Mouse (Mus musculus): Measurements from ENCODE around the gene Acadm. TPM values are rescaled to one million over a fixed set of nuclear protein-coding genes. Genes with fewer than 3 reads are reported as not detected.
A peak's percentile ranks its signal among the peaks of the same experiment; 100 is the strongest.

Gene Acadm
- polyA plus RNA-seq, 1 experiment from 2014 or later: 40.6 TPM

DNA sequence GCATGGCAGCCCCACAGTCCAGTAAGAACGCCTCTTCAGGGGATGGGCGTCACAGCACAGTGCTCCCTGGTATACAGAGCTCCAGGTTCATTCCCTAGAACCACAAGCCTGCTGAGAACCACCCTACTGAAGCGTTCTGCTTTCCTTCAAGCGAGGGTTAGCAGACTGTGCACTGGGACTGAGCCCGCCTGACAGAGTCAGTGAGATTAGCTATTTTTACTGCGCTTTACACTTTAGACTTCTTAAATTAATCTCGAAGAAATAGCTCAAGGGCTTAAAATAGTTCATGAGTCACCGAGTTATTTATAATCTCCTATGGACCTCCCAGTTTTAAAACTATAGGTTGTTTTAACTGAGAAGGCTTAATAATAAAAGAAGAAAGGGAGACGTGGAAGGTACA lies 8.6 kb downstream of the Acadm start:
- H3K4me2 ChIP-seq (ENCODE audit: low read depth, low read length, severe bottlenecking): no peak overlapping the region
- H3K9ac ChIP-seq (ENCODE audit: low read length): no peak overlapping the region
- no peaks in the 10 kb centered on the region for H3K9me3 ChIP-seq (ENCODE audit: control insufficient read depth, low read length)
- 94% methylated on average over 9 of the region's 9 CpGs for WGBS
- ATAC-seq (replicated peaks; ENCODE audit: low FRiP score) (no peak), DNase-seq (ENCODE audit: low spot score) (no peak)
- H3K4me1 ChIP-seq (replicated peaks; ENCODE audit: control insufficient read depth, insufficient read depth, low read length): no peaks in the 10 kb centered on the region
- no peaks in the 10 kb centered on the region; the same call in 1 of the 2 replicates for H3K36me3 ChIP-seq (ENCODE audit: control insufficient read depth, insufficient read depth, low read length)
- no peaks in the 10 kb centered on the region for H3K27me3 ChIP-seq (ENCODE audit: control insufficient read depth, insufficient read depth, low read length)
- H3K4me3 ChIP-seq (ENCODE audit: low read depth, low read length): no peak overlapping the region
- H3K27ac ChIP-seq (ENCODE audit: low read depth, low read length): no peak overlapping the region

DNA sequence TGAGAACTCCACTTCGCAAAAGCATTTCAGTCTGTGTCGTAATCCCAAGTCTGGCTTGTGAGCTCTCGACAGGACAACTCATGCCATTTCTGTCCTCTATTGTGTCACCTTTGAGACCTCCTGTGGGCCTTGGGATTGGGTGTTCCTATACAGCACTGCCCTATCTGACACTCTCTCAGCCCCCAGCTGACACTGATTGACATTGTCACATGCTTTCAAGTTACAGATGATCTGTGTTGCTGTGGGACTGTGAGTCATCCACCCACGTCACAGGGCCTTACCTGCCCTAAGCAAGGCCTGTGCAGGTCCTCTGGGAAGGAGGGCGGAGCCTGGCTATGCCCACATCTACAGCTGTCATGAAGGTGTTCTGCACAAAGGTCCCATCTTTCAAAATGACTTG lies 12.0 kb downstream of the Acadm start:
- 90% methylated on average over 5 of the region's 5 CpGs for WGBS
- Histone ChIP-seq H3K27ac (ENCODE audit: low read depth, low read length) (no peak overlapping the region), H3K9ac (ENCODE audit: low read length) (no peak overlapping the region), H3K9me3 (ENCODE audit: control insufficient read depth, low read length) (no peaks in the 10 kb centered on the region), H3K27me3 (ENCODE audit: control insufficient read depth, insufficient read depth, low read length) (no peaks in the 10 kb centered on the region), H3K36me3 (ENCODE audit: control insufficient read depth, insufficient read depth, low read length) (peaks cover 2% of the 10 kb centered on the region; the same call in 1 of the 2 replicates), H3K4me1 (replicated peaks; ENCODE audit: control insufficient read depth, insufficient read depth, low read length) (no peaks in the 10 kb centered on the region), H3K4me2 (ENCODE audit: low read depth, low read length, severe bottlenecking) (no peak overlapping the region), H3K4me3 (ENCODE audit: low read depth, low read length) (no peak overlapping the region)
- no peak for ATAC-seq (replicated peaks; ENCODE audit: low FRiP score)
- DNase-seq (ENCODE audit: low spot score): no peak

GRCm38 (mm10) chr3:153929526-153929925 lies 14.9 kb downstream of the Acadm start:
- no peak for ATAC-seq (replicated peaks; ENCODE audit: low FRiP score)
- 95% methylated on average over 11 of the region's 11 CpGs for WGBS
- Histone ChIP-seq H3K27me3 (ENCODE audit: control insufficient read depth, insufficient read depth, low read length) (no peaks in the 10 kb centered on the region), H3K4me3 (ENCODE audit: low read depth, low read length) (no peak overlapping the region), H3K4me2 (ENCODE audit: low read depth, low read length, severe bottlenecking) (no peak overlapping the region), H3K4me1 (replicated peaks; ENCODE audit: control insufficient read depth, insufficient read depth, low read length) (no peaks in the 10 kb centered on the region), H3K9me3 (ENCODE audit: control insufficient read depth, low read length) (no peaks in the 10 kb centered on the region), H3K36me3 (ENCODE audit: control insufficient read depth, insufficient read depth, low read length) (peaks cover 2% of the 10 kb centered on the region; the same call in 1 of the 2 replicates), H3K9ac (ENCODE audit: low read length) (no peak overlapping the region), H3K27ac (ENCODE audit: low read depth, low read length) (no peak overlapping the region)
- no peak for DNase-seq (ENCODE audit: low spot score)

DNA sequence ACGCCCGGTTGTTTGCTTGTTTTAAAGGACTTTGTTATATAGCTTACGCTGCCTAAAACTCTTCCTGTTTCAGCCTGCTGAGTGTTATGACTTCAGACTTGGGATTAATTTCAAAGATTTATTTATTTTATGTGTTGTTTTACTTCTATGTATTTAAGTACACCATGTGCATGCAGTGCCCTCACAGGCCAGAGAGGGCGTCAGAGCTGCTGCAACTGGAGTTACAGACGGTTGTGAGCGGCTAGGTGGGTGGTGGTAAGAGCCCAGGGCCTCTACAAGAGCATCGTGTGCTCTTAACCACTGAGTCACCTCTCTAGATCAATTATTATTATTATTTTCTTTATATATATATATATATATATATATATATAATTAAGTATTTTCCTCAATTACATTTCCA lies 18.1 kb downstream of the Acadm start:
- peaks cover 2% of the 10 kb centered on the region; the same call in 1 of the 2 replicates for H3K36me3 ChIP-seq (ENCODE audit: control insufficient read depth, insufficient read depth, low read length)
- H3K4me2 ChIP-seq (ENCODE audit: low read depth, low read length, severe bottlenecking): no peak overlapping the region
- 90% methylated on average over 7 of the region's 7 CpGs for WGBS
- DNase-seq (ENCODE audit: low spot score) (no peak), ATAC-seq (replicated peaks; ENCODE audit: low FRiP score) (no peak)
- no peak overlapping the region for H3K4me3 ChIP-seq (ENCODE audit: low read depth, low read length)
- no peak overlapping the region for H3K9ac ChIP-seq (ENCODE audit: low read length)
- H3K27me3 ChIP-seq (ENCODE audit: control insufficient read depth, insufficient read depth, low read length): no peaks in the 10 kb centered on the region
- no peaks in the 10 kb centered on the region for H3K4me1 ChIP-seq (replicated peaks; ENCODE audit: control insufficient read depth, insufficient read depth, low read length)
- no peak overlapping the region for H3K27ac ChIP-seq (ENCODE audit: low read depth, low read length)
- no peaks in the 10 kb centered on the region for H3K9me3 ChIP-seq (ENCODE audit: control insufficient read depth, low read length)

- no peaks in the 10 kb centered on the region; the same call in 1 of the 2 replicates for H3K36me3 ChIP-seq (ENCODE audit: control insufficient read depth, insufficient read depth, low read length)
- ATAC-seq (replicated peaks; ENCODE audit: low FRiP score): no peak
- H3K4me2 ChIP-seq (ENCODE audit: low read depth, low read length, severe bottlenecking): no peak overlapping the region
- H3K27me3 ChIP-seq (ENCODE audit: control insufficient read depth, insufficient read depth, low read length): no peaks in the 10 kb centered on the region
- DNase-seq (ENCODE audit: low spot score): no peak
- H3K9me3 ChIP-seq (ENCODE audit: control insufficient read depth, low read length): no peaks in the 10 kb centered on the region
- H3K4me3 ChIP-seq (ENCODE audit: low read depth, low read length): no peak overlapping the region
- H3K27ac ChIP-seq (ENCODE audit: low read depth, low read length): no peak overlapping the region
- WGBS: 96% methylated on average over 10 of the region's 10 CpGs
- no peaks in the 10 kb centered on the region for H3K4me1 ChIP-seq (replicated peaks; ENCODE audit: control insufficient read depth, insufficient read depth, low read length)
- no peak overlapping the region for H3K9ac ChIP-seq (ENCODE audit: low read length)
These were observed 23.1 kb downstream of the Acadm start for GRCm38 (mm10) chr3:153921147-153921910.

DNA sequence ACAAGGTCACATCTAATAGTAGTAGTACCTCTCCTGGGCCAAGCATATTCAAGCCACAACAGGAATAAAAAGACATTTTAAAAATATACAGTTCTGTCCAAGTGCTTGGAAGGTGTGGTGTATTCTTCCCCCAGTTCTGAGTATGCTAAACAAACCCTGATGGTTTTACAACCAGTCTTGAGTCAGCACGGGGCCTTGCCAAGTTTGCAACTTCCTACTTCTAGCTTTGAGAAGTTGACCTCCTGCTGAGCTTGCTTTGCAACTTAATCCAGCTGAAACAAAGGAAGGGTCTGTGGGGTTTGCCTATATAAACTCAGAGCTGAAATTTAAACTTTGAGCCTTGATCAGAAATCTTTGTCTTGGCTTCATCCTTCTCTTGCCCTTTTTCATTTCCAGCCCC lies 27.2 kb downstream of the Acadm start:
- Histone ChIP-seq H3K4me3 (ENCODE audit: low read depth, low read length) (no peak overlapping the region), H3K27ac (ENCODE audit: low read depth, low read length) (no peak overlapping the region), H3K27me3 (ENCODE audit: control insufficient read depth, insufficient read depth, low read length) (no peaks in the 10 kb centered on the region), H3K9me3 (ENCODE audit: control insufficient read depth, low read length) (no peaks in the 10 kb centered on the region), H3K4me2 (ENCODE audit: low read depth, low read length, severe bottlenecking) (no peak overlapping the region), H3K36me3 (ENCODE audit: control insufficient read depth, insufficient read depth, low read length) (no peaks in the 10 kb centered on the region), H3K9ac (ENCODE audit: low read length) (no peak overlapping the region), H3K4me1 (replicated peaks; ENCODE audit: control insufficient read depth, insufficient read depth, low read length) (no peaks in the 10 kb centered on the region)
- no peak for DNase-seq (ENCODE audit: low spot score)
- WGBS: 3% methylated on average over 1 of the region's 1 CpGs
- no peak for ATAC-seq (replicated peaks; ENCODE audit: low FRiP score)

DNA sequence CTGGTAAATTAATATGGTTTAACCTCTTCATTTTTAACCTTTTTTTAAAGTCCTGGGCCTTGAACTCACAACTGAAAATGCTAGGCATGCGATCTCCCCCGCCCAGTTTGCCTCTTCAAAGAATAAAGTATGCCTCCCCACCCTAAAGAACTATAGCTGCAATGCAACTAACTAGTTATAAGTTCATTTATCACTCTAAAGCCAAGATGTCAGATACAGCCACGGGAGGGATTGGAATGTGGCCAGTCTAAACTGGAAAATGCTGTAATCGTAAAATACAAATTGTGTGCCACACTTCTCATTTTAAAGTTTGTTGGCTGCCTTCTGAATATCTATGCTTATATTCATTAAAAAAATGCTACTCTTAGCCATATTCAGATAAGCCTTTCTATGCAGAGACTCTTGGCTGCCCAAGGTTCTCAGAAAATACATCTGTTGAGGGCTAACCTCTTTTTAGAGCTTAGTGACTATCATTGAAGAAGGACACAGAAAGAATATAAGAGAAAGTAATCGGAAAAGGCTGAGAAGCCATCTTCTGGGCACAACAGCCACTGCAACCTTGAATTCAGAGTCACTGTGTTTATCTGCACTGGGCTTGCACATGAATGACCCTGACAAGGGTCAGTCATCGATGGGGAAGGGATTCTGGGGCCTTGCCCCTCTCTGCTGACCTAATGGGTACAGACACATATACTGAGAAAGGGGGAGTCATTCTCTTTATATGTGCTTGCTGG lies 30.8 kb downstream of the Acadm start:
- Histone ChIP-seq H3K4me3 (ENCODE audit: low read depth, low read length) (peak overlapping the region; percentile 85; the same call in 1 of the 2 replicates), H3K9ac (ENCODE audit: low read length) (peak overlapping the region; percentile 98), H3K27ac (ENCODE audit: low read depth, low read length) (peak overlapping the region; percentile 76; the same call in 1 of the 2 replicates), H3K27me3 (ENCODE audit: control insufficient read depth, insufficient read depth, low read length) (no peaks in the 10 kb centered on the region), H3K4me1 (replicated peaks; ENCODE audit: control insufficient read depth, insufficient read depth, low read length) (peaks cover 3% of the 10 kb centered on the region; the same call in 1 of the 2 replicates), H3K4me2 (ENCODE audit: low read depth, low read length, severe bottlenecking) (peak overlapping the region; percentile 94; the same call in 1 of the 2 replicates), H3K36me3 (ENCODE audit: control insufficient read depth, insufficient read depth, low read length) (peaks cover 17% of the 10 kb centered on the region), H3K9me3 (ENCODE audit: control insufficient read depth, low read length) (no peaks in the 10 kb centered on the region)
- ATAC-seq (replicated peaks; ENCODE audit: low FRiP score) (no peak), DNase-seq (ENCODE audit: low spot score) (no peak)
- WGBS: 58% methylated on average over 6 of the region's 6 CpGs

DNA sequence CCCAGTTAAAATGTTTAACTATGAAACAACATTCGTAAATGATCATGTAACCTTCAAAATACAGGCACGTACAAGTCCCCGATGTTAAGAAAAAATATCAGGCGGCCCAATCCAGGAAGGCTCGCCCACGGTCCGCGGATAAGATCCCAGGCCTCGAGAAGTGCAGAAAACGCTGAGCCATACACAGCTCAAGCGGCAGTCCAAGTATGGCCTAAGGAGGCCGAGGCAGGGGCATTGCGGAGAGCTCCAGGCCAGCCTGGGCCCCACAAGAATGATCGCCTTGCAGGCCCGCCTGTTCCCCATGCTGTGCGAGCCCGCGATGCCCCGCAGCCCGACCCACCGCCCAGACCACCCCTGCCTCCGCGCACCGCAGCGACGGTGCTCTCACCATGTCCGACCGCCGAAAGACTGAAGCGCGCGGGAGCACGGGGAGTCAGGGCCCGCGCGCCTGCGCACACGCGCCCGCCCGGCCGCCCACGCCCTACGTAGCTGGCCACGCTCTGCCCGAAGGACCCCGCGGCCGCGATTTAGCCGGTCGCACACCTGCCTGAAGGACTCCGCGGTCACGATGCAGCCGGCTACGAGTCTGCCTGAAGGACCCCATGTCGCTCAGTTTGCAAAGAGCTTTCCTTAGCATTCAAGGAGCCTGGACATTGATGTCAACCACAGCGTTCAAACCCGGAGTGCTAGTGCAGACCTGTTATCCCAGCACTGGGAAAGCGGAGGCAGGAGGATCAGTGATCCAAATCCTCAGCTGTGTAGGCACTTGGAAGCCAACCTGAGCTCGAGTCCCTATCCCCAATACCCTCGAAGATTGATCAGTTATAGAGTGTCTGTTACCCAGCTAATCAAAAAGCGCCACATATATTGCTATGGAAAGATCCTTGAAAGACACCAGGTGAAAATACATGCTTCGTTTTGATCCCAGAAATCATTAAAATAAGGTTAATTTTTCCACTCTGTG lies 31.6 kb downstream of the Acadm start, which contains the start of gene Rabggtb:
TSS of gene Rabggtb (minus strand) at position 464 of the 964 bp plus-strand sequence.
- DNase-seq (ENCODE audit: low spot score): peak; percentile 97
- WGBS: 1% methylated on average over 65 of the region's 65 CpGs
- Histone ChIP-seq H3K9ac (ENCODE audit: low read length) (peak within 1 kb of the TSS; percentile 98), H3K27me3 (ENCODE audit: control insufficient read depth, insufficient read depth, low read length) (no peaks in the 10 kb centered on the region), H3K4me1 (replicated peaks; ENCODE audit: control insufficient read depth, insufficient read depth, low read length) (peaks cover 3% of the 10 kb centered on the region; the same call in 1 of the 2 replicates), H3K4me3 (ENCODE audit: low read depth, low read length) (peak within 1 kb of the TSS; percentile 85), H3K4me2 (ENCODE audit: low read depth, low read length, severe bottlenecking) (peak within 1 kb of the TSS; percentile 94), H3K27ac (ENCODE audit: low read depth, low read length) (peak within 1 kb of the TSS; percentile 76), H3K36me3 (ENCODE audit: control insufficient read depth, insufficient read depth, low read length) (peaks cover 20% of the 10 kb centered on the region), H3K9me3 (ENCODE audit: control insufficient read depth, low read length) (no peaks in the 10 kb centered on the region)
- ATAC-seq (replicated peaks; ENCODE audit: low FRiP score): peak; percentile 97

All from forebrain, embryonic 11.5 days (tissue).